Comparison of ENCODE assay signal across 21 mouse cellular contexts in the genomic region with DNA sequence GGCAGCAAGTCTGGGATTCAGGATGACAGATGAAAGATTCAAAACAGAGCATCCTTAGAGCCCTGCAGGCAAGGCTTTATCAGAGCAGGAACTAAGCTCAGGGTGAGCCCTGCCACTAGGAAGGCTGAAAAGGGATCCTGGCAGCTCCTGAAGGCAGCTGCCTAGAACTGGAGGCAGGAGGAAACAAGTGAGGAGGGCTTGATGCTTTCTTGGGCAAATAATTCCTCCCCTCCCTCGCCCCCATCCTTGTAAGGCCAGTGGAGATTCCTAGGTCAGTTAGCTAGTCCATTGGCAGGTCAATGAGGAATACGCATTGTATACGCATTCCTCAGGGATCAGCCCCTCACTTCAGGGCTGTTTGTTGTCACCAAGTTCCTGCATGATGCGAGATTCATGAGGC. TPM values are rescaled to one million over a fixed set of nuclear protein-coding genes. Genes with fewer than 3 reads are reported as not detected.
DNase-seq lines count a peak whose midpoint lies in the region; ATAC-seq and TF ChIP-seq lines count a peak whose summit lies in the region.
"Had no signal": no experiment of that assay in that cellular context is flagged by ENCODE, and none has a peak within 500 bp of the region (broad histone marks: within the 10 kb centered on the region; RNA-seq: fewer than 3 reads in every experiment).

No protein-coding gene starts in this region.

- peak overlapping the region; percentile 78 for H3K27ac ChIP-seq in heart, embryonic 10.5 days
- no peak overlapping the region for H3K27ac ChIP-seq in heart, adult 2 months
- 0 out of 2 replicates have a peak overlapping the region, but pooled peaks have one; percentile 18 for H3K27ac ChIP-seq in heart, embryonic 15.5 days
- H3K27ac ChIP-seq in embryonic facial prominence, embryonic 10.5 days (replicated peaks) = peak overlapping the region; percentile 59
- 0 out of 2 replicates have a peak overlapping the region, but pooled peaks have one; percentile 51 for H3K27ac ChIP-seq in embryonic facial prominence, embryonic 15.5 days (replicated peaks)
- H3K27ac ChIP-seq: forebrain, embryonic 13.5 days; hindbrain, embryonic 15.5 days; kidney, embryonic 15.5 days had no signal

- H3K27me3 ChIP-seq in heart, embryonic 10.5 days (ENCODE audit: insufficient read depth, poor library complexity, severe bottlenecking) = no peaks in the 10 kb centered on the region
- no peaks in the 10 kb centered on the region for H3K27me3 ChIP-seq in heart, adult 2 months (ENCODE audit: control insufficient read depth, insufficient read depth, low read length)
- H3K27me3 ChIP-seq in heart, embryonic 15.5 days = no peaks in the 10 kb centered on the region
- H3K27me3 ChIP-seq in embryonic facial prominence, embryonic 10.5 days (replicated peaks; ENCODE audit: low read depth, poor library complexity, severe bottlenecking) = no peaks in the 10 kb centered on the region
- H3K27me3 ChIP-seq in embryonic facial prominence, embryonic 15.5 days = no peaks in the 10 kb centered on the region
- H3K27me3 ChIP-seq: forebrain, embryonic 13.5 days; hindbrain, embryonic 15.5 days; kidney, embryonic 15.5 days had no signal

- peaks cover 58% of the 10 kb centered on the region for H3K4me1 ChIP-seq in heart, embryonic 10.5 days
- peaks cover 6% of the 10 kb centered on the region for H3K4me1 ChIP-seq in heart, adult 2 months (ENCODE audit: control insufficient read depth, insufficient read depth, low read length)
- H3K4me1 ChIP-seq in heart, embryonic 15.5 days (replicated peaks) = peaks cover 50% of the 10 kb centered on the region
- peaks cover 50% of the 10 kb centered on the region for H3K4me1 ChIP-seq in embryonic facial prominence, embryonic 10.5 days
- H3K4me1 ChIP-seq in embryonic facial prominence, embryonic 15.5 days = peaks cover 38% of the 10 kb centered on the region

- no peaks in the 10 kb centered on the region for H3K36me3 ChIP-seq in heart, embryonic 10.5 days
- H3K36me3 ChIP-seq in heart, adult 2 months (ENCODE audit: control insufficient read depth, insufficient read depth, low read length) = no peaks in the 10 kb centered on the region
- H3K36me3 ChIP-seq in heart, embryonic 15.5 days = no peaks in the 10 kb centered on the region
- no peaks in the 10 kb centered on the region for H3K36me3 ChIP-seq in embryonic facial prominence, embryonic 10.5 days (replicated peaks)
- H3K36me3 ChIP-seq in embryonic facial prominence, embryonic 15.5 days = no peaks in the 10 kb centered on the region
- H3K36me3 ChIP-seq: hindbrain, embryonic 15.5 days; kidney, embryonic 15.5 days had no signal

- TF ChIP-seq EP300 in heart, adult 2 months (IDR thresholded peaks at IDR 0.05; ENCODE audit: insufficient read depth, low read depth, low read length) = no peak

- H3K9me3 ChIP-seq in heart, embryonic 10.5 days = no peaks in the 10 kb centered on the region
- H3K9me3 ChIP-seq in heart, embryonic 15.5 days (replicated peaks) = no peaks in the 10 kb centered on the region
- H3K9me3 ChIP-seq in embryonic facial prominence, embryonic 10.5 days = no peaks in the 10 kb centered on the region
- no peaks in the 10 kb centered on the region for H3K9me3 ChIP-seq in embryonic facial prominence, embryonic 15.5 days (replicated peaks)
- H3K9me3 ChIP-seq: forebrain, embryonic 13.5 days; hindbrain, embryonic 15.5 days; kidney, embryonic 15.5 days had no signal

- DNase-seq in heart, embryonic 10.5 days (ENCODE audit: low spot score) = no peak
- no peak for DNase-seq in heart, adult 2 months
- DNase-seq in heart, postnatal 14 days = no peak
- no peak for DNase-seq in embryonic facial prominence, embryonic 10.5 days (ENCODE audit: low spot score)
- no peak for DNase-seq in MN1 (ENCODE audit: low spot score)
- DNase-seq: adrenal gland, adult 8-10 months; cerebellum, adult 11 months; cerebellum, adult 8-10 months; cerebellum, postnatal 25 days; forebrain, postnatal 0 days; gastrocnemius, postnatal 14 days; kidney, adult 2 months had no signal

- no peak overlapping the region for H3K4me3 ChIP-seq in heart, embryonic 10.5 days
- no peak overlapping the region for H3K4me3 ChIP-seq in heart, adult 2 months
- no peak overlapping the region for H3K4me3 ChIP-seq in heart, embryonic 15.5 days
- no peak overlapping the region for H3K4me3 ChIP-seq in embryonic facial prominence, embryonic 10.5 days
- H3K4me3 ChIP-seq in embryonic facial prominence, embryonic 15.5 days (replicated peaks) = no peak overlapping the region
- H3K4me3 ChIP-seq: forebrain, embryonic 13.5 days; hindbrain, embryonic 15.5 days; kidney, embryonic 15.5 days had no signal

- ATAC-seq in heart, embryonic 15.5 days (replicated peaks; ENCODE audit: insufficient number of reproducible peaks, insufficient read depth, low FRiP score, low read depth) = no peak
- ATAC-seq in embryonic facial prominence, embryonic 15.5 days (ENCODE audit: insufficient number of reproducible peaks, low FRiP score, low TSS enrichment, low read depth) = no peak
- ATAC-seq: forebrain, embryonic 13.5 days; forebrain, postnatal 0 days; intestine, embryonic 16.5 days had no signal

- TF ChIP-seq POLR2A in heart, adult 2 months (IDR thresholded peaks at IDR 0.05; ENCODE audit: insufficient read depth, low read depth, low read length) = no peak

- intact Hi-C loops in heart, adult 2 months (cut with DNase I) = no loop called here
- intact Hi-C loops in heart, postnatal 14 days (cut with DNase I) = no loop called here

- no peaks in the 10 kb centered on the region for H3K79me2 ChIP-seq in heart, adult 2 months (replicated peaks; ENCODE audit: control insufficient read depth, insufficient read depth, low read length)

- TF ChIP-seq CTCF in heart, adult 2 months (IDR thresholded peaks at IDR 0.05) = no peak

- H3K9ac ChIP-seq in heart, adult 2 months (ENCODE audit: low read depth, low read length) = no peak overlapping the region
- H3K9ac ChIP-seq in heart, embryonic 15.5 days = no peak overlapping the region
- no peak overlapping the region for H3K9ac ChIP-seq in embryonic facial prominence, embryonic 15.5 days
- H3K9ac ChIP-seq: forebrain, embryonic 13.5 days; forebrain, postnatal 0 days; hindbrain, embryonic 15.5 days; kidney, embryonic 15.5 days had no signal

- no peak overlapping the region for H3K4me2 ChIP-seq in heart, embryonic 15.5 days
- H3K4me2 ChIP-seq in embryonic facial prominence, embryonic 15.5 days (replicated peaks) = no peak overlapping the region
- H3K4me2 ChIP-seq: forebrain, embryonic 13.5 days; hindbrain, embryonic 15.5 days; kidney, embryonic 15.5 days had no signal

- 40% methylated on average over 4 of the region's 4 CpGs for WGBS in heart, embryonic 10.5 days
- 55% methylated on average over 4 of the region's 4 CpGs for WGBS in heart, adult 2 months
- 59% methylated on average over 4 of the region's 4 CpGs for WGBS in heart, embryonic 15.5 days
- WGBS in embryonic facial prominence, embryonic 10.5 days = 52% methylated on average over 4 of the region's 4 CpGs
- 71% methylated on average over 4 of the region's 4 CpGs for WGBS in embryonic facial prominence, embryonic 15.5 days

RNA-seq across cellular contexts. Expression of a gene that starts 54.1 kb away (rescaled TPM):
- polyA plus RNA-seq in heart, embryonic 10.5 days (2016; fragmentation: Nextera tagmentation; extraction: Ambion mirVana) = 0.23 and 0.40 TPM in 2 replicates
- not detected for total RNA-seq in heart, adult 2 months (2021)
- 0.08 and 0.38 TPM in 2 replicates for polyA plus RNA-seq in heart, adult 2 months (2012; rRNA removed)
- polyA plus RNA-seq in heart, embryonic 15.5 days (2015; fragmentation: Nextera tagmentation; extraction: Ambion mirVana) = 0.16 TPM in 1 of 2 replicates, not detected in the other
- total RNA-seq in heart, postnatal 14 days (2021) = not detected
- polyA plus RNA-seq in embryonic facial prominence, embryonic 10.5 days (2016; fragmentation: Nextera tagmentation; extraction: Ambion mirVana) = 0.06 and 0.16 TPM in 2 replicates
- polyA plus RNA-seq in embryonic facial prominence, embryonic 15.5 days (2015; fragmentation: Nextera tagmentation; extraction: Ambion mirVana) = 0.27 and 0.50 TPM in 2 replicates
- total RNA-seq: adrenal gland, adult 8-10 months; gastrocnemius, adult 18-20 months; gastrocnemius, postnatal 14 days; hematopoietic stem cell, adult 5-6 weeks had no signal
- polyA plus RNA-seq: forebrain, embryonic 13.5 days; heart, postnatal 0 days had no signal
